Mouse (Mus musculus) kidney, adult 2 months (tissue): ENCODE measurements around the gene Dnajc28. TPM values are rescaled to one million over a fixed set of nuclear protein-coding genes. Genes with fewer than 3 reads are reported as not detected.

Source experiments
- DNase-seq: peaks from one replicate; pipeline ENCODE4 v3.0.0; 2021
- H3K27ac ChIP-seq: fragments of 200-500 bp; 2 replicates; pipeline ENCODE4 v1.5.1; 2012; ENCODE audit warnings: low read depth, low read length, control low read depth, inconsistent platforms; ENCODE audit not compliant: insufficient read depth
- H3K27me3 ChIP-seq: fragments of 200-500 bp; replicated peaks from 2 replicates; pipeline ENCODE4 v1.6.1; 2012; ENCODE audit warnings: mild to moderate bottlenecking, moderate library complexity, low read length, inconsistent platforms; ENCODE audit not compliant: control insufficient read depth, insufficient read depth
- H3K36me3 ChIP-seq: fragments of 200-500 bp; 2 replicates; pipeline ENCODE4 v1.6.1; 2012; ENCODE audit warnings: mild to moderate bottlenecking, moderate library complexity, low read length, inconsistent platforms; ENCODE audit not compliant: control insufficient read depth, insufficient read depth
- H3K4me1 ChIP-seq: fragments of 200-500 bp; 2 replicates; pipeline ENCODE4 v1.6.1; 2011; ENCODE audit warnings: low read length; ENCODE audit not compliant: control insufficient read depth, insufficient read depth
- H3K4me3 ChIP-seq: fragments of 200-500 bp; 2 replicates; pipeline ENCODE4 v1.5.1; 2011; ENCODE audit warnings: mild to moderate bottlenecking, low read depth, low read length, control low read depth; ENCODE audit not compliant: insufficient read depth
- CTCF ChIP-seq: fragments of 200-500 bp; conservative IDR thresholded peaks from 2 replicates; pipeline ENCODE4 v1.5.1; 2011; ENCODE audit warnings: low read depth, mild to moderate bottlenecking, control low read depth, low read length, moderate library complexity, mixed read lengths; ENCODE audit not compliant: insufficient read depth, insufficient read length
- POLR2A ChIP-seq: fragments of 200-500 bp; IDR thresholded peaks from one replicate; pipeline ENCODE4 v1.6.1; 2011; ENCODE audit warnings: low read depth, low read length, control low read depth
- WGBS: fragments of 180-500 bp; shearing (Covaris S2); methylation state at CpG from one replicate; pipeline ENCODE4 v1.1.7; 2018; 5-methylcytosine and 5-hydroxymethylcytosine counted together
- polyA plus RNA-seq: library from polyadenylated mRNA; depleted of rRNA; stranded (reverse); fragments of >200 nt; gene quantifications from 2 replicates; pipeline ENCODE4 v1.2.3, GENCODE M21; 2012; rRNA removed

Dnajc28 gene
- polyA plus RNA-seq, 1 experiment: 5.9 TPM

DNA sequence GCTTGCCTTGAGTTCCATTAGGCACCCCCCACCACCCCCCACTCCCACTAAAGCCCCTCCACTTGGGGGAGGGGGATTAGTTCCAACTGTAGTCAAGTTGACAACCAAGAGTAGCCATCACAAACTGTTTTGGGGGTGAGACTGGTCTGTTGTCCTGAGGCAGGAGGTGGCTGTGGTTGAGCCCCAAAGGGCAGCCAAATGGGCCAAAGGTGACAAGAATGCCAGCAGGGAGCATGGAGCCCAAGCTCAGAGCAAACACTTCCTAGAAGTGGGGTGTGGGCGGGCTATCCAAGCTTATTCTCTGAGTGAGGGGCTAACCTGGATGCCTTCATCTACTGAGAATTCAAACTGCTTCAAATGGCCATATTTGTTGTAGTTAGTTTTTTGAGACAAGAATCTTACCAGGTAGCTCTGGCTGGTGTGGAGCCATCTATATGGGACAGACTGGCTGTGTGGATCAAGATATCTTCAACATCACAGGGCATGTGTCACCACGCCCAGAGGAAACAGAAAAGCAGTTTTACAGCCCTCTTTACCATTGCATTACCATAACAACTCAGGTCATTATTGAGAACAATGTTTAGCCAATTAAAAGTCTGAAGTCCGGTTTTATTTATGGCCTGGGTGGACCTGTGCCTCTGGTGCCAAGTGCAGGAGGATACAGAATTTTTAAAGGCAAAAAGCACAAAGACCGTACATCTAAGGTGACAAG lies 54.1 kb downstream of the Dnajc28 start:
- Histone ChIP-seq H3K36me3 (peaks cover 2% of the 10 kb centered on the region), H3K4me3 (no peak overlapping the region), H3K4me1 (peaks cover 3% of the 10 kb centered on the region; the same call in 1 of the 2 replicates), H3K27ac (no peak overlapping the region), H3K27me3 (no peaks in the 10 kb centered on the region)
- no peak for TF ChIP-seq CTCF
- no peak for TF ChIP-seq POLR2A
- WGBS: 55% methylated on average over 4 of the region's 4 CpGs
- DNase-seq: no peak

Other genes with a start within 250 kb of the Dnajc28 start
- 54.5 and 57.1 TPM in 2 replicates for gene Ifnar2, start 246.2 kb downstream of the Dnajc28 start, polyA plus RNA-seq
- not detected in 2 replicates for gene Gm21970, start 227.3 kb downstream of the Dnajc28 start, polyA plus RNA-seq
- gene Il10rb, start 212.9 kb downstream of the Dnajc28 start, polyA plus RNA-seq: 65.8 and 66.0 TPM in 2 replicates
- gene Ifnar1, start 133.8 kb downstream of the Dnajc28 start, polyA plus RNA-seq: 20.8 and 22.2 TPM in 2 replicates
- gene Ifngr2, start 72.0 kb downstream of the Dnajc28 start, polyA plus RNA-seq: 15.1 and 17.7 TPM in 2 replicates
- gene Tmem50b, start 21.2 kb downstream of the Dnajc28 start, polyA plus RNA-seq: 39.2 and 40.7 TPM in 2 replicates
- gene Gart, start 27.9 kb upstream of the Dnajc28 start, polyA plus RNA-seq: 30.3 and 39.4 TPM in 2 replicates
- gene Son, start 28.5 kb upstream of the Dnajc28 start, polyA plus RNA-seq: 78.0 and 81.9 TPM in 2 replicates
- gene Donson, start 69.7 kb upstream of the Dnajc28 start, polyA plus RNA-seq: 2.3 and 2.5 TPM in 2 replicates
- 29.5 and 31.1 TPM in 2 replicates for gene Cryzl1, start 109.9 kb upstream of the Dnajc28 start, polyA plus RNA-seq
- 20.5 and 22.9 TPM in 2 replicates for gene Itsn1, start 110.3 kb upstream of the Dnajc28 start, polyA plus RNA-seq